Mouse (Mus musculus): ENCODE measurements at regions not wholly inside any gene's neighbourhood (a gene's known extent, or its start where the extent isn't known, plus 50 kb on each side); places are given as distances from the start of the nearest gene placed in this dataset.

GRCm38 (mm10) chr5:118424764-118425568 lies 135.5 kb upstream of the Med13l start:
- DNase-seq (ENCODE audit: low spot score in 2 of 2) = peak; percentile 54 to 59

- no peak for DNase-seq (ENCODE audit: low spot score in 2 of 2)
These were observed 133.8 kb upstream of the Med13l start for GRCm38 (mm10) chr5:118426673-118427072.

DNA sequence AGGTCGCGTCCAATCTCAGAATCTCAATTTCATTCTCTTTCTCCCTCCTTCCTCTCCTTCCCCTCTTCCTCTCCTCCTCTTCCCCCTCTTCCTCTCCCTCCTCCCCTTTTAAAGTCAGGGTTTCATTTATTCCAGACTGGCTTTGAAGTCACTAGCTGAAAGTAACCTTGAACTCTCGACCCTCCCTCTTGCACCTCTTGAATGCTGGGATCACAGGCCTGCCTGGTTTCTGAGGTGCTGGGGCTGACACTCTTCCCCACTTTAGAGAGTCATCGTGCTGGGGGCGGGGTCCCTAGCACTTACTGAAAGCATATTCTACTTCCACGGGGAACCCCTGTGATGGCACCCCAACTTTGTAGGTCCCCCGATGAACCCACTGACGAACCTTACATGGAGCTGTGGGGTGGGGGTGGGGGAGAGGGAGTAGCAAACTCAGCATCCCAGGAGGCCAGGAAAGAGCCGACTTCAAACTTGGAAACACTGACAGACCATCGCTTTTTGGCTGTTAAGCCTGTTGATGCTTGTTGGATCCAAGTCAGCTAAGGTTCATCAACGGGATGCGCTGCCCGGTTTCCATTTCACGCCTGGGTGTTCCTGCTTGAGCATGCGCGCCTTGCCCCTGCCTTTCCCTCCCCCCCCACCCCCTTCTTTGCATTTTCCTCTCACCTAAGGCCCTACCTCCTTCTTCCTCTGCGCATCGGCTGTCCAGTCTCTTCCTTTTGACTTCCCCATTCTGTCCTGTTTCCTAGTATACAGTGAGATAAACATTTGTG lies 132.0 kb upstream of the Med13l start:
- no peak for DNase-seq (ENCODE audit: low spot score in 2 of 2)

- DNase-seq (ENCODE audit: low spot score in 2 of 2) = no peak
These were observed 126.9 kb upstream of the Med13l start for GRCm38 (mm10) chr5:118433599-118433998.

GRCm38 (mm10) chr5:118434718-118435555 lies 125.5 kb upstream of the Med13l start:
- DNase-seq (ENCODE audit: low spot score in 2 of 2) = no peak

GRCm38 (mm10) chr5:118435556-118435950 lies 124.9 kb upstream of the Med13l start:
- no peak for DNase-seq (ENCODE audit: low spot score in 2 of 2)

GRCm38 (mm10) chr5:118436035-118436434 lies 124.4 kb upstream of the Med13l start:
- no peak for DNase-seq (ENCODE audit: low spot score in 2 of 2)

GRCm38 (mm10) chr5:118436474-118437306 lies 123.8 kb upstream of the Med13l start:
- DNase-seq (ENCODE audit: low spot score in 2 of 2) = no peak

GRCm38 (mm10) chr5:118437307-118437610 lies 123.2 kb upstream of the Med13l start:
- no peak for DNase-seq (ENCODE audit: low spot score in 2 of 2)

DNA sequence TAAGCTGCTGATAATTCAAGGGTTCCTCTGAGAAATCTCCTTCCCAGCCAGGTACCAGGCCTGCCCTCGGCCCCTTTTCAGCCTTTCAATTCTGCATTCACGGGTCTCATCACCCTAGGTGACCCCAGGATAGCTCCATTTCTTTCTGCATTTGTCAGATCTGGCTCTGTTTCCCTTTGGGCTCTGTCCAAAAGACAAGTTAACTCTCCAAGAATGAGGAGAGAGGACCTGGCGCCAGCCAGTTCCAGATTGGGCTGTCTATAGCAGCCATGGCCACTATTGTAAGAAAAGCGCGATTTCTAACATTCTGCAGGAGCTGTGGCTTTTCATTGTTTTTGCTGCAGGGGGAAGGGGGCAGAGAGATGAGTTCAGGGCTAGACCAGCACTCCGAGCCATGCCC lies 122.5 kb upstream of the Med13l start:
- DNase-seq (ENCODE audit: low spot score in 2 of 2) = no peak

DNA sequence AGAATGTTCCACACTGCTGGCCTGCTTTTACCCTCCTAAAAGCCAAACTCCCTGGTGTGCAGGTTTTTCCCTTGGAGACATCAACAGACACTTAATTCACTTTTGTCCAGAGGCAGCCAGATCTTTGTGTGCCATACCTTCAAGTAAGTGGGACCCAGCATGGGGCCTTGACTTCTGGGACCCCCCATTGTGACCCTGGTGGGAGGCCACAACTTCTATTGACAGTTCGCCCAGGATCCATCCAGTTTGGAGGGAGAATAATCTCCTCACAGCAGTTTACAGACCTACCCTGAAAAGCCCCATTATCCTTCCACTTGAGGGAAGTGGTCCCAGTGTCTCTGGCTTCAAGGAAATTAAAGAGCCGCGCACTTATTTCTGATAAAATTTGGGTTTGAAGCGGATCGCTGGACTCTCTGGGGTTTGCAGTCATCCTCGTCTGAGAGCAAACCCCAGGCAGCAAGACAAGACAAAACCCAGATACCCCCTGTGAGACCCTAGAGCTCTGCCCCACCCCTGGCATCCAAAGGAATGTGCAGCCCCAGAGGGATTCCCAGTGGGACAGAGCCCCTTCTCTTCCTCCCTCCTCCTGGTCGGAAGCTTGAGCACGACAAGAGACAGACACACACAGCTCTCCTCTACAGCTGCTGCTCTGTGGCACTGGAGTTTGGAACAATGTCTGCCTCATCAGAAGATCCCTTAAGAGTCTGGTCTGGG lies 115.8 kb upstream of the Med13l start:
- DNase-seq (ENCODE audit: low spot score in 2 of 2) = no peak

DNA sequence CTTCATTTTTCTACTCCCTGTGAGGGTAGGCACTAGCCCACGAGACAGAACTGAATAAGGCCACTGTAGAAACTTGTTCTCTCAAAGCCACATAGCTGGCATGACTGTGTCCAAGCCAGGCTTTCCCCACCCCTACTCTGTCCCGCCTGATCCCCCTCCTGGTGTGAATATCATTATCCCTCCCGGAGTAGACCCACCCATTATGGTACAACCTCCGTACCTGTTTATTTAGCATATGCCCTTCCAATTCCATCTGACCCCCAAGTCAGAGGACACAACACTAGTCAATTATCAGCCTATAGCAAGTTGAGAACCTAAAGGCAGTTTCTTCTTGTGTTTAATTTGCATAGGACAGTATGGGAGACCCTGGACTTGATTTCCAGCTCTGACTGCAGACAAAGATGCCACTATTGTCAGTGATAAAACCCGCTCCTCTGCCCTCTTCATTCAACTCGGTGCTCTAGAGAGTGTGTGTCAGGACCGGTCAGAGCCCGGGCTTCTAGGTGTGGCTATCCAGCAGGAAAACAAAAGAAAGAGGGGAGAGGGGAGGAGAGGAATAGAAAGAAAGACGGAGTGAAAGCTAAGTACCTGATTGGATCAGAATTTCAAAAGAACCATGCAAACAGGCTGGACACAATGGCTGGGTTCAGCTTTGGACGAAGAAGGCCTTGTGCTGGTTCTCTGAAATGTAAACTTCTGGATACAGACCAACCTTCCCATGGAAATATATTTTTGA lies 115.1 kb upstream of the Med13l start:
- DNase-seq (ENCODE audit: low spot score in 2 of 2) = no peak

GRCm38 (mm10) chr5:118445988-118446280 lies 114.5 kb upstream of the Med13l start:
- DNase-seq (ENCODE audit: low spot score in 2 of 2) = no peak

DNA sequence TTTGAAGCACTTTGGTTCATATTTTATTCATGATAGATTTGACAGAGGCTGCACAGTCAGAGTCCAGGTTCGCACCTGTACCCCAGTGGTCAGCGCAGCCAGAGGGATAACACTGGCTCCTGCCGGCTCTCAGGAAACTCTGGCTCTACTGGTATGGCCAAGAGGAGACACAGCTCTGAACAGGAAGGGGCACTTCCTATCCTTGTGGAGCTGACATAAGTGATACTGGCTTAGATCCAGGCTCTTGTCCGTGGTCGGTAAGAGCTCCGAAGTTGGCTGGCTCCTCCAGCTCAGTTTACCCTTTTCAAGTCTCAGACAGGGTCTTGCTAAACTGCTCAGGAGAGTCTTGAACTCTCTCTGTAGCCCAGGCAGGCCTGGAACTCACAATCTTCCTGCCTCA lies 113.6 kb upstream of the Med13l start:
- DNase-seq (ENCODE audit: low spot score in 2 of 2) = no peak

DNA sequence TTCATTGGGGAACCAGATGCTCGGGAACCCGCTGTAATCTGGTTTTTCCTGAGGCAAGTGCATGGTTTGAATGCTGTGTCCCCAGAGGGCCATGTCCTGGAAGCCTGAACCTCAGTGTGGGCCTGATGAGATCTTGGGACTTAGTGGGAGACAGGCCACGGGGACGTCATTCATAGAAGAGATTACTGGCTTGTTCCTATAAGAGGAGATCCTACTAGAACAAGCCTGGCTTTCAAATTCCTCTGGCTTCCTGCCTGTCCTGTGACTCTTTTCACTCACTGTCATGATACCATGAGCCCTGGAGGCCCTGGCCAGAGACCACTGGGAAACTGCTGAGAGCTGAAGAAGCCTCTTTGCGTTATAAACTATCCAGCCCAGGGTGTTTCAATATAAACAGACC lies 113.1 kb upstream of the Med13l start:
- DNase-seq (ENCODE audit: low spot score in 2 of 2) = no peak

DNA sequence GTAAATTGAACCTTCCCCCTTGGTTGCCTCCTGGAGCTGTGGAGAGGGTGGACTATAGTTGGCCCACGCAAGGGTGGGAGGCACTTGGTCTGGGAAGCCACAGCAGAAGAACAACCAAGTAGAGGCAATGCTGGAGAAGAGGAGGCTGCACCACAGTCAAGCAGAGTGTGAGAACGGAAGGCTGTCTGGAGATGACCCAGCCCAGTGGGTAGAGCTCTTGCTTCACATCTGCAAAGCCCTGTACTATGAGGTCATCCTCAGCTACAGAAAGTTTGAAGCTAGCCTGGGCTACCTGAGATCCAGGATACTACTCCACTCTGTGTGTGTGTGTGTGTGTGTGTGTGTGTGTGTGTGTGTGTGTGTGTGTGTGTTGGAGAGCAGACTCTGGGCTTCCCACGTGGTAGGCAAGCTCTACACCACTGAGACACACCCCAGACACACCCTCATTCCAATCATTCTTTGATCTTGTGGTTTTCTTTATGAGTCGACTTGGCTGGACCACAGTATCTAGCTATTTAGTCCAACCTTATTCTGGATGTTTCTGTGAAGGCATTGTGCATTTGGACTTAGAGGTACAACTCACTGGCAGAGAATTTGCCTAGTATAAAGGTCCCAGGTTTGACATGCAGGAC lies 111.5 kb upstream of the Med13l start:
- DNase-seq (ENCODE audit: low spot score in 2 of 2) = no peak

- no peak for DNase-seq (ENCODE audit: low spot score in 2 of 2)
These were observed 110.6 kb upstream of the Med13l start for GRCm38 (mm10) chr5:118449893-118450292.

DNA sequence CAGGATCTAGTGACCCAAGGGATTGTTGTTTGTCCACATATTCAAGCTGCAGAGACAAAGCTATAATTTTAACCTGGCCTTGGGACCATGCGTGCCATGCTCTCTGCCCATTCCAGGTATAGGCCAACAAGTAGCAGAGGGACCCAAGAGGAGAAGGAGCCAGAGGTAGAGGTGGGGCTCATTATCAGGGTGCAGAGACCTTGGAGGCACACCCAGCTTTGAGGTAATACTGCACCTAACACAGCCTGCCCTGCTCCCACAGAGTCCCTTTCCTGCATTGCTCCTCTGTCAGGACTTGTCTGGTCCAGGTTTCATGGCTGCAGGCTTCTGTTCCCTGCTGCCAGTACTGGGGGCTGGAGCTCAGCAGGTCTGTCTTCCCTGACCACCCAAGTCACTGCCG lies 108.4 kb upstream of the Med13l start:
- no peak for DNase-seq (ENCODE audit: low spot score in 2 of 2)

- DNase-seq (ENCODE audit: low spot score in 2 of 2) = no peak
These were observed 106.4 kb upstream of the Med13l start for GRCm38 (mm10) chr5:118454096-118454495.

Measured in gastrocnemius, adult 8-10 months (tissue).